Mouse (Mus musculus): ENCODE data around the gene Gng8. TPM values are rescaled to one million over a fixed set of nuclear protein-coding genes. Genes with fewer than 3 reads are reported as not detected.

The Gng8 gene
- polyA plus RNA-seq, 1 experiment from 2014 or later = 13.0 TPM

DNA sequence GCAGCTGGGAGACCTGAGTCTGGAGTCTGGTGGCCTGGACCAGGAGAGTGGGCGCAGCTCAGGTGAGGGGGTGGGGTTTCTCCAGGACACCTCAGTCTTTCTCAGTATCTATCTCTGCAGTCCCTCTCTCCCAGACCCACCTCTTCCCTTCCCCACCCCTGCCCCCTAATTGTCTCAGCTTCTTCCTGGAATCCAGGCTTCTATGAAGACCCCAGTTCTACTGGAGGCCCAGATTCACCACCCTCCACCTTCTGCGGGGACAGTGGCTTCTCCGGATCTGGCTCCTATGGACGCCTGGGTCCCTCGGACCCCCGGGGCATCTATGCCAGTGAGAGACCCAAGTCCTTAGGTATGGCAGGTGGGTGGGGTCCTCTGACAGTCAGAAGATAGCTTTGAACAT lies 8.4 kb upstream of the Gng8 start:
- Histone ChIP-seq H3K4me2 (ENCODE audit: low read depth, low read length) (no peak overlapping the region), H3K27me3 (ENCODE audit: control insufficient read depth, insufficient read depth, low read depth, low read length) (peaks cover 19% of the 10 kb centered on the region), H3K4me3 (ENCODE audit: low read length) (no peak overlapping the region), H3K36me3 (ENCODE audit: control insufficient read depth, insufficient read depth, low read length) (peaks cover 30% of the 10 kb centered on the region), H3K9me3 (ENCODE audit: control insufficient read depth, low read length) (peaks cover 15% of the 10 kb centered on the region), H3K4me1 (replicated peaks; ENCODE audit: control insufficient read depth, insufficient read depth, low read length) (peaks cover 11% of the 10 kb centered on the region), H3K27ac (ENCODE audit: low read length) (no peak overlapping the region), H3K9ac (ENCODE audit: low read length) (no peak overlapping the region)
- 87% methylated on average over 6 of the region's 6 CpGs for WGBS
- no peak for ATAC-seq (ENCODE audit: low read depth)

DNA sequence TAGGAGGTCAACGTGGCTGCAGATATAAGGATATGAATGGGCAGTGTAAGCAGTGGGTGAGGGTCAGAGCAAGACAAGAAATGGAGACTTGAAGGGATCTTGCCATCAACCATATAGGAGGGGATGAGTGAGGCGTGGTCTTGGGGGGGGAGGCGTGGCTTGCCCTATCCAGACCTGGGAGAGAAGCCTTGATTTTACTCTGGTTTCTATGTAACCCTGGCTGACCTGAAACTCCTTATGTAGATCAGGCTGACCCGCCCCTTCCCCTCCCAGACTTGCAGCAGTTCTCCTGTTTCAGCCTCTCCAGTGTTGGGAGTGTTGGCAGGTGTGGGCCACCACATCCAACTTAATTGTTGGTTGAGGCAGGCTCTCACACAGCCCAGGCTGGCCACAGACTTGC lies 7.3 kb upstream of the Gng8 start:
- peaks cover 11% of the 10 kb centered on the region for H3K4me1 ChIP-seq (replicated peaks; ENCODE audit: control insufficient read depth, insufficient read depth, low read length)
- no peak overlapping the region for H3K4me2 ChIP-seq (ENCODE audit: low read depth, low read length)
- H3K36me3 ChIP-seq (ENCODE audit: control insufficient read depth, insufficient read depth, low read length) = peaks cover 30% of the 10 kb centered on the region
- 71% methylated on average over 4 of the region's 4 CpGs for WGBS
- H3K9me3 ChIP-seq (ENCODE audit: control insufficient read depth, low read length) = peaks cover 15% of the 10 kb centered on the region
- no peak overlapping the region for H3K27ac ChIP-seq (ENCODE audit: low read length)
- H3K27me3 ChIP-seq (ENCODE audit: control insufficient read depth, insufficient read depth, low read depth, low read length) = peaks cover 19% of the 10 kb centered on the region
- H3K9ac ChIP-seq (ENCODE audit: low read length) = no peak overlapping the region
- no peak for ATAC-seq (ENCODE audit: low read depth)
- H3K4me3 ChIP-seq (ENCODE audit: low read length) = no peak overlapping the region

DNA sequence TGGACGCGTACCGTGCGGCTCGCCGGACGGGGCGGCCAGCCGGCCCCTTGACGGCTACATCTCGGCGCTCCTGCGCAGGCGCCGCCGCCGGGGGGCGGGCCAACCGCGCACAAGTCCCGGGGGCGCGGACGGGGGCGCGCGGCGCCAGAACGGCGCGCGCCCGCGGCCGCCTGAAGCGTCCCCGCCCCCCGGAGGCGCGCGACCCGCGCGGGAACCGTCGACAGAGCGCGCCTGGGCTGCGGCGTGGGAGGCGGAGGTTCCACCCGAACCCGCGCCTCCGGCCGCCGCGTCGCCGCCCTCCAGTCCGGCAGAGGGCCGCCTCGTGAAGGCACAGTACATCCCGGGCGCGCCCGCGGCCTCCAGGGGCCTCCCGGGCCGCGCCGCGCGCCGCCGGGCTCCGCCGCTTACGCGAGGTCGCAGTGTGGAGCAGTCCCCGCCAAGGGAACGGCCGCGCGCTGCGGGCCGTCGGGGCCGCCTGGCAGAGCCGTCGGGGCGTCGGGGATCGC lies 6.3 kb upstream of the Gng8 start:
- peak overlapping the region; percentile 27; the same call in 1 of the 2 replicates for H3K9ac ChIP-seq (ENCODE audit: low read length)
- peaks cover 19% of the 10 kb centered on the region for H3K27me3 ChIP-seq (ENCODE audit: control insufficient read depth, insufficient read depth, low read depth, low read length)
- H3K27ac ChIP-seq (ENCODE audit: low read length) = no peak overlapping the region
- peak; percentile 39; the same call in 1 of the 2 replicates for ATAC-seq (ENCODE audit: low read depth)
- peaks cover 5% of the 10 kb centered on the region for H3K4me1 ChIP-seq (replicated peaks; ENCODE audit: control insufficient read depth, insufficient read depth, low read length)
- peaks cover 30% of the 10 kb centered on the region for H3K36me3 ChIP-seq (ENCODE audit: control insufficient read depth, insufficient read depth, low read length)
- 13% methylated on average over 57 of the region's 95 CpGs for WGBS
- H3K4me3 ChIP-seq (ENCODE audit: low read length) = peak overlapping the region; percentile 37
- peak overlapping the region; percentile 44 for H3K4me2 ChIP-seq (ENCODE audit: low read depth, low read length)
- H3K9me3 ChIP-seq (ENCODE audit: control insufficient read depth, low read length) = peaks cover 15% of the 10 kb centered on the region

DNA sequence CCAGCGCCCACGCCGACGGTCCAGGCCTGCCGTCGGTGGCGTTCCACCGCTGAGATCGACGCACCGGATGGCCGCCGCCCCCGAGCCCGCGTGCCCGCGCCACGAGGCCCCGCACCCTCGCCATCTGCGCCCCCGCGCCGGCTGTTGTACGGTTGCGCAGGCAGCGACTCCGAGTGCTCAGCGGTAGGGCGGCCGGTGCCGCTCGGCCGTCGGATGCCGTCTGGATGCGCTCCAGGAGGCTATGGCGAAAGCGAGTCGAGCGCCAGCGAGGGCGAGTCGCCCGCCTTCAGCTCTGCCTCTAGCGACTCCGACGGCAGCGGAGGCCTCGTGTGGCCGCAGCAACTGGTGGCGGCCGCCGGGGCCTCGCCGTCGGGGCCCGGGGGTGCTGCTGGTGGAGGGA lies 5.7 kb upstream of the Gng8 start:
- Histone ChIP-seq H3K4me2 (ENCODE audit: low read depth, low read length) (no peak overlapping the region; the same call in 1 of the 2 replicates), H3K27ac (ENCODE audit: low read length) (no peak overlapping the region), H3K9me3 (ENCODE audit: control insufficient read depth, low read length) (peaks cover 15% of the 10 kb centered on the region), H3K27me3 (ENCODE audit: control insufficient read depth, insufficient read depth, low read depth, low read length) (peaks cover 19% of the 10 kb centered on the region), H3K4me1 (replicated peaks; ENCODE audit: control insufficient read depth, insufficient read depth, low read length) (peaks cover 3% of the 10 kb centered on the region), H3K9ac (ENCODE audit: low read length) (no peak overlapping the region), H3K4me3 (ENCODE audit: low read length) (peak overlapping the region; percentile 37; the same call in 1 of the 2 replicates), H3K36me3 (ENCODE audit: control insufficient read depth, insufficient read depth, low read length) (peaks cover 30% of the 10 kb centered on the region)
- no peak for ATAC-seq (ENCODE audit: low read depth)
- WGBS = 50% methylated on average over 59 of the region's 59 CpGs

DNA sequence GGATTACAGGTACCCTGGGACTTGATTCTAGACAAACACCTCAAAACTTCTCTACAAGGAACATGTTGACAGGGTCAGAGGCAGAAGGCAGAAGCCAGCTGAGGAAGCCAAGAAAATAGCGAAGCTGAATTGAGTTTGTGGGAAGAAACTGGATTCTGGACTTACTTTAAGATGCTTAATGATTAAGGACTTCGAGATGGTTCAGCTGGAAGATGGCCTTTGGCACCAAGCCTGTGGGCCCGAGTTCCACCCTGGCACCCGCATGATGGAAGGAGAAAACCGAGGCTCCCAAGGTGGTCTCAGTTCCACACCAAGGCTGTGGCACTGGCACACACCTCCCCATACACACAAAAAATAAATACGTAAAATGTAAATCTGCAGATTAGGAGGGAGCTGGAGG lies 1.1 kb upstream of the Gng8 start:
- peak; percentile 16; the same call in 1 of the 2 replicates for ATAC-seq (ENCODE audit: low read depth)
- H3K4me3 ChIP-seq (ENCODE audit: low read length) = peak overlapping the region; percentile 15; the same call in 1 of the 2 replicates
- peaks cover 11% of the 10 kb centered on the region for H3K36me3 ChIP-seq (ENCODE audit: control insufficient read depth, insufficient read depth, low read length)
- peak overlapping the region; percentile 96 for H3K27ac ChIP-seq (ENCODE audit: low read length)
- H3K27me3 ChIP-seq (ENCODE audit: control insufficient read depth, insufficient read depth, low read depth, low read length) = peaks cover 31% of the 10 kb centered on the region
- WGBS = 30% methylated on average over 6 of the region's 6 CpGs
- peaks cover 9% of the 10 kb centered on the region for H3K9me3 ChIP-seq (ENCODE audit: control insufficient read depth, low read length)
- peak overlapping the region; percentile 38; the same call in 1 of the 2 replicates for H3K9ac ChIP-seq (ENCODE audit: low read length)
- H3K4me1 ChIP-seq (replicated peaks; ENCODE audit: control insufficient read depth, insufficient read depth, low read length) = peaks cover 32% of the 10 kb centered on the region
- H3K4me2 ChIP-seq (ENCODE audit: low read depth, low read length) = peak overlapping the region; percentile 74

DNA sequence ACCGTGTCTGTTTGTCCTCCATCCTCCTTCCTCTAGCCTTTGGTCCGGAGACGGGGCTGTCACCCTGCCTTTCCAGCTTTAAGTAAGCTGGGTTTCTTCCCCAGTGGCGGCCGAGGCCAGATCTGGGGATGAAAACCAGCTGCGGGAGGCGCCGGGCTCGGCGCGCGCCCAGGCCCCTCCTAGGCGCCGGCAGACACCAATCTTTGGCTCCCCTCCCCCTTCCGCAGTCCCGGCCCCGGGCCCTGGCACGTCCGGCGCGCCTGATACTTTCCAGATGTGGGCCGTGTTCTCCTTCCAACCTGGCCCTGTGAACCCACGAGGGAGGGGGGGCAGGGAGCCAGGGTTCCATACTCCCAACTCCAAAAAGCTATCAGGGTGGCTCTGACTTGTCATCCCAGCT lies 642 bp upstream of the Gng8 start:
- ATAC-seq (ENCODE audit: low read depth) = peak; percentile 89

DNA sequence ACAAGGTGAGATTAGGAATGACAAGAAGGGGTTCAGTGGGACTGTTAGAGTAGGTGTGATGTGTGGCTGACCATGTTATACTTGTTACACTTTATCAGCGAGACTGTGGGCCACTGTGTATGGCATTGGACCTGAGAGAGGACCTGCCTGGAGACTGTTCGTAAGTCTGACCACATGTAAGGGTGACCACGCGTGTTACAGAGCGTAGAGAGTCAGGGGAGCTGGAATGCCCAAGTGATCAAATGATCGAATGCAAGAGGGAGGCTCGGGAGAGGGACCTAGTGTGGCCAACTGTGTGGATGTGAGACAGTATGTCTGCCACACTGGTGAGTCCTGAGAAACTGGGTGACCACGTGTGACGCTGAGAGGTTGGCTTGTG lies 755 bp downstream of the Gng8 start:
- Histone ChIP-seq H3K36me3 (ENCODE audit: control insufficient read depth, insufficient read depth, low read length) (no peaks in the 10 kb centered on the region), H3K4me3 (ENCODE audit: low read length) (peak overlapping the region; percentile 49), H3K9ac (ENCODE audit: low read length) (peak overlapping the region; percentile 54), H3K27me3 (ENCODE audit: control insufficient read depth, insufficient read depth, low read depth, low read length) (peaks cover 22% of the 10 kb centered on the region), H3K9me3 (ENCODE audit: control insufficient read depth, low read length) (no peaks in the 10 kb centered on the region), H3K4me1 (replicated peaks; ENCODE audit: control insufficient read depth, insufficient read depth, low read length) (peaks cover 33% of the 10 kb centered on the region), H3K27ac (ENCODE audit: low read length) (no peak overlapping the region; the same call in 1 of the 2 replicates), H3K4me2 (ENCODE audit: low read depth, low read length) (peak overlapping the region; percentile 74)
- 33% methylated on average over 9 of the region's 9 CpGs for WGBS
- ATAC-seq (ENCODE audit: low read depth) = no peak

More for the DNA sequence above, 642 bp upstream of the Gng8 start:
- Histone ChIP-seq H3K4me2 (ENCODE audit: low read depth, low read length) (peak overlapping the region; percentile 74), H3K4me1 (replicated peaks; ENCODE audit: control insufficient read depth, insufficient read depth, low read length) (peaks cover 33% of the 10 kb centered on the region), H3K36me3 (ENCODE audit: control insufficient read depth, insufficient read depth, low read length) (peaks cover 6% of the 10 kb centered on the region), H3K27me3 (ENCODE audit: control insufficient read depth, insufficient read depth, low read depth, low read length) (peaks cover 27% of the 10 kb centered on the region), H3K9me3 (ENCODE audit: control insufficient read depth, low read length) (peaks cover 5% of the 10 kb centered on the region), H3K27ac (ENCODE audit: low read length) (peak overlapping the region; percentile 96), H3K9ac (ENCODE audit: low read length) (peak overlapping the region; percentile 38; the same call in 1 of the 2 replicates), H3K4me3 (ENCODE audit: low read length) (no peak overlapping the region)
- 1% methylated on average over 23 of the region's 23 CpGs for WGBS

DNA sequence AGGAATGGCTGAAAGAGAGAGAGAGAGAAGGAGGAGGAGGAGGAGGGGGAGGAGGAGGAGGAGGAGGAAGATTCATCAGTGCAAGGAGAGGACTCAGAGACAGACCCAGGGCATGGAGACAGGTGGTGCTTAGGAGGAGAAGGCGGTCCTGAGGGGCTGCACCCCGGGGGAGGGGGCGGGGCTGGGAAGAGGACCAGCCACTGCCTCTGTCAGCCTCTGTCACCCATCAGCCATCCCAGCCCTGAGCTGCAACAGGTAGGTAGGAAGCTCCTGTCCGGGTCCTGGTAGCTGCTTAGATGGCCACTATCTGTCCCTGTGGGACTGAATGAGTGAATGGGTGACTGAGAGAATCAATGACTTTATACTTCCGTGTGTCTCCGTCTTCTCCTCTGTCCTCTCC lies 2.0 kb downstream of the Gng8 start:
- no peak overlapping the region for H3K4me3 ChIP-seq (ENCODE audit: low read length)
- no peaks in the 10 kb centered on the region for H3K36me3 ChIP-seq (ENCODE audit: control insufficient read depth, insufficient read depth, low read length)
- no peak for ATAC-seq (ENCODE audit: low read depth)
- 0 out of 2 replicates have a peak overlapping the region, but pooled peaks have one; percentile 1 for H3K4me2 ChIP-seq (ENCODE audit: low read depth, low read length)
- H3K4me1 ChIP-seq (replicated peaks; ENCODE audit: control insufficient read depth, insufficient read depth, low read length) = peaks cover 33% of the 10 kb centered on the region
- no peak overlapping the region for H3K9ac ChIP-seq (ENCODE audit: low read length)
- WGBS = 7% methylated on average over 6 of the region's 6 CpGs
- H3K9me3 ChIP-seq (ENCODE audit: control insufficient read depth, low read length) = no peaks in the 10 kb centered on the region
- H3K27me3 ChIP-seq (ENCODE audit: control insufficient read depth, insufficient read depth, low read depth, low read length) = peaks cover 22% of the 10 kb centered on the region
- H3K27ac ChIP-seq (ENCODE audit: low read length) = no peak overlapping the region

DNA sequence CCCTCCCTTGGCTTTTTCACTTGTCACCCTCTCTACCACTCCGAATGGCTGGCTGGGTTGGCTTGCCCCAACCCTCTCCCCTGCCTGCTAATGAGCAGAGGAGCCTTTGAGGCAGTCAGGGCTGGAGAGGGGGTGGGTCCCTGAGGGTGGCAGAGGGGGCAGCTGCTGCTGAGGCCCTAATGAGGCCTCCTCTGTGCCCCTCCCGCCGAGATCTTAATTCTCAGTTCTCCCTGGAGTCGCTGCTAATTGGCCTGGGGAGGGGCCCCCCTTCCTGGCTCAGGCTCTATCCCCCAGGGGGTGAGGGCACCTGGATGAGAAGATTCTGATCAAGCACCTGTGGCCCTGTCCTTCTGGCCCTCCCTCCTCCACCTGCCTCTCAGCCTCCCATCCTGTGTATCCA lies 2.7 kb downstream of the Gng8 start:
- Histone ChIP-seq H3K4me1 (replicated peaks; ENCODE audit: control insufficient read depth, insufficient read depth, low read length) (peaks cover 33% of the 10 kb centered on the region), H3K36me3 (ENCODE audit: control insufficient read depth, insufficient read depth, low read length) (no peaks in the 10 kb centered on the region), H3K27ac (ENCODE audit: low read length) (no peak overlapping the region), H3K4me2 (ENCODE audit: low read depth, low read length) (peak overlapping the region; percentile 44), H3K9me3 (ENCODE audit: control insufficient read depth, low read length) (no peaks in the 10 kb centered on the region), H3K9ac (ENCODE audit: low read length) (no peak overlapping the region), H3K4me3 (ENCODE audit: low read length) (no peak overlapping the region), H3K27me3 (ENCODE audit: control insufficient read depth, insufficient read depth, low read depth, low read length) (peaks cover 22% of the 10 kb centered on the region)
- no peak for ATAC-seq (ENCODE audit: low read depth)
- 18% methylated on average over 4 of the region's 4 CpGs for WGBS

Measured in lung, embryonic 16.5 days (tissue).